Mouse (Mus musculus) C2C12 (cell line): Measurements from ENCODE around the gene Abcg1. TPM values are rescaled to one million over a fixed set of nuclear protein-coding genes. Genes with fewer than 3 reads are reported as not detected.

Experiments used
- H3K27me3 ChIP-seq: one replicate; pipeline ENCODE4 v1.6.1; 2011; ENCODE audit not compliant: control insufficient read depth, insufficient read depth, insufficient read length
- H3K36me3 ChIP-seq: one replicate; pipeline ENCODE4 v1.6.1; 2011; ENCODE audit not compliant: control insufficient read depth, insufficient read depth
- H3K4me3 ChIP-seq: one replicate; pipeline ENCODE4 v1.5.1; 2011; ENCODE audit warnings: mild to moderate bottlenecking, control low read depth; ENCODE audit not compliant: poor library complexity, insufficient read depth, severe bottlenecking
- H3K79me2 ChIP-seq: one replicate; pipeline ENCODE4 v1.6.1; 2011; ENCODE audit not compliant: control insufficient read depth, insufficient read depth
- H3K79me3 ChIP-seq: one replicate; pipeline ENCODE4 v1.6.1; 2011; ENCODE audit warnings: low read depth, control low read depth
- H3ac ChIP-seq: one replicate; pipeline ENCODE3; 2011; ENCODE audit warnings: low read depth; ENCODE audit not compliant: control insufficient read depth, insufficient read length
- CEBPB ChIP-seq: IDR thresholded peaks from one replicate; pipeline ENCODE4 v1.6.1; 2011; ENCODE audit warnings: low read depth, mild to moderate bottlenecking, control low read depth, moderate library complexity
- CTCF ChIP-seq: IDR thresholded peaks from one replicate; pipeline ENCODE4 v1.5.1; 2011; ENCODE audit not compliant: control insufficient read depth, insufficient read depth, insufficient read length
- FOSL1 ChIP-seq: IDR thresholded peaks from one replicate; pipeline ENCODE4 v1.8.0; 2011; ENCODE audit warnings: mild to moderate bottlenecking, low read length; ENCODE audit not compliant: poor library complexity, insufficient read depth, severe bottlenecking
- MAX ChIP-seq: IDR thresholded peaks from one replicate; pipeline ENCODE4 v1.6.1; 2011; ENCODE audit warnings: mild to moderate bottlenecking, control low read depth
- MYOD1 ChIP-seq: IDR thresholded peaks from one replicate; pipeline ENCODE4 v1.6.1; 2011; ENCODE audit warnings: low read depth; ENCODE audit not compliant: control insufficient read depth, insufficient read length
- MYOG ChIP-seq: IDR thresholded peaks from one replicate; pipeline ENCODE4 v1.6.1; 2011; ENCODE audit not compliant: control insufficient read depth, insufficient read length; ENCODE audit errors: extremely low read depth
- USF1 ChIP-seq: IDR thresholded peaks from one replicate; pipeline ENCODE4 v1.6.1; 2011; ENCODE audit warnings: low read depth, mild to moderate bottlenecking, control low read depth, moderate library complexity
- polyA plus RNA-seq: library from polyadenylated mRNA; unstranded; fragments of >200 nt; fragmentation: generic; extraction: Trizol; gene quantifications from one replicate; pipeline ENCODE4 v1.2.1, GENCODE M21; 2012; ENCODE audit warnings: missing spikeins

The Abcg1 gene
- polyA plus RNA-seq, 1 experiment = 0.46 TPM

- no peak overlapping the region for H3ac ChIP-seq
- no peak for TF ChIP-seq USF1
- TF ChIP-seq CEBPB = no peak
- no peak for TF ChIP-seq CTCF
- TF ChIP-seq FOSL1 = no peak
- no peak for TF ChIP-seq MAX
- no peak for TF ChIP-seq MYOD1
- no peak for TF ChIP-seq MYOG
- no peaks in the 10 kb centered on the region for H3K27me3 ChIP-seq
- no peaks in the 10 kb centered on the region for H3K79me3 ChIP-seq
- no peaks in the 10 kb centered on the region for H3K36me3 ChIP-seq
- no peak overlapping the region for H3K4me3 ChIP-seq
- no peaks in the 10 kb centered on the region for H3K79me2 ChIP-seq
Observed at GRCm38 (mm10) chr17:31020078-31020477, 37.4 kb upstream of the Abcg1 start.

GRCm38 (mm10) chr17:31021276-31021675, 36.2 kb upstream of the Abcg1 start:
- Histone ChIP-seq H3ac (no peak overlapping the region), H3K27me3 (no peaks in the 10 kb centered on the region), H3K36me3 (no peaks in the 10 kb centered on the region), H3K4me3 (no peak overlapping the region), H3K79me2 (no peaks in the 10 kb centered on the region), H3K79me3 (no peaks in the 10 kb centered on the region)
- TF ChIP-seq CEBPB (no peak), MYOD1 (no peak), MYOG (no peak), USF1 (no peak)

GRCm38 (mm10) chr17:31024125-31024781, 33.2 kb upstream of the Abcg1 start:
- Histone ChIP-seq H3K27me3 (no peaks in the 10 kb centered on the region), H3K36me3 (no peaks in the 10 kb centered on the region), H3ac (no peak overlapping the region), H3K79me3 (no peaks in the 10 kb centered on the region), H3K79me2 (no peaks in the 10 kb centered on the region), H3K4me3 (no peak overlapping the region)
- TF ChIP-seq CTCF = no peak
- no peak for TF ChIP-seq FOSL1
- TF ChIP-seq MYOD1 = no peak
- no peak for TF ChIP-seq CEBPB
- TF ChIP-seq MAX = no peak
- no peak for TF ChIP-seq USF1

DNA sequence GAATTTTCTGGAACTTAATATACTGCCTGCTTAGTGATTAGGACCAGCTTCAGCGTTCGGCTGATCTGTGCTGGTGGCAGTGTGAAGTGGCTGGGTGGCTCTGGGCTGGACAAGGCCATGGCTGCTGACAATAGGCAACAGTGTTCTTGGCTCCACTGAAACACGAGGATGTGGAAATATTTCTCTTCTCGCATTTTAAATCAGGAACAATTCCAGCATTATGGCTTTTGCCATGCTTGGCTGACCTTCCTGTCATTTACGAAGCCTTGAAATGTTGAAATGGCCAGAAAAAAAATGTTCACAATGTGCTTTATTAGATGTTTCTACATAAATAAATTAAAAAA, 32.7 kb upstream of the Abcg1 start:
- TF ChIP-seq USF1 (no peak), MYOD1 (no peak), MYOG (no peak), CEBPB (no peak), MAX (no peak), CTCF (no peak), FOSL1 (no peak)
- no peaks in the 10 kb centered on the region for H3K27me3 ChIP-seq
- H3K36me3 ChIP-seq = no peaks in the 10 kb centered on the region
- no peaks in the 10 kb centered on the region for H3K79me3 ChIP-seq
- no peak overlapping the region for H3K4me3 ChIP-seq
- H3K79me2 ChIP-seq = no peaks in the 10 kb centered on the region
- no peak overlapping the region for H3ac ChIP-seq

GRCm38 (mm10) chr17:31026986-31027385, 30.5 kb upstream of the Abcg1 start:
- TF ChIP-seq USF1 = no peak
- no peak for TF ChIP-seq FOSL1
- no peak for TF ChIP-seq MYOG
- no peak for TF ChIP-seq MAX
- TF ChIP-seq MYOD1 = no peak
- Histone ChIP-seq H3ac (no peak overlapping the region), H3K27me3 (no peaks in the 10 kb centered on the region), H3K36me3 (no peaks in the 10 kb centered on the region), H3K79me2 (no peaks in the 10 kb centered on the region), H3K79me3 (no peaks in the 10 kb centered on the region), H3K4me3 (no peak overlapping the region)

- Histone ChIP-seq H3K4me3 (no peak overlapping the region), H3ac (no peak overlapping the region), H3K79me2 (no peaks in the 10 kb centered on the region), H3K79me3 (no peaks in the 10 kb centered on the region), H3K36me3 (no peaks in the 10 kb centered on the region), H3K27me3 (no peaks in the 10 kb centered on the region)
- TF ChIP-seq USF1 = no peak
Observed at GRCm38 (mm10) chr17:31027723-31028122, 29.8 kb upstream of the Abcg1 start.
